Mouse (Mus musculus) regulatory T cell (primary cell): ENCODE results near the gene Ptgfrn.

Experiments used
- in situ Hi-C: fragments of 300-600 bp; cut with MboI, MseI; formaldehyde crosslinking; loops from one replicate; pipeline ENCODE4 v1.15.1; 2025; ENCODE audit warnings: high pct_unique_total_duplicates

Ptgfrn gene

GRCm38 (mm10) chr3:101080925-101081324, 29.2 kb downstream of the Ptgfrn start:
- in situ Hi-C loops = no loop called here

- in situ Hi-C loops = loop anchor here (10.0 kb wide), 1 partner anchor 56 kb away; no protein-coding TSS in a partner anchor
Observed at GRCm38 (mm10) chr3:101078344-101078743, 31.7 kb downstream of the Ptgfrn start.

GRCm38 (mm10) chr3:101077710-101078100, 32.4 kb downstream of the Ptgfrn start:
- in situ Hi-C loops = loop anchor here (10.0 kb wide), 1 partner anchor 57 kb away; no protein-coding TSS in a partner anchor

GRCm38 (mm10) chr3:101076966-101077709, 32.9 kb downstream of the Ptgfrn start:
- in situ Hi-C loops = loop anchor here (10.0 kb wide), 1 partner anchor 58 kb away; no protein-coding TSS in a partner anchor

GRCm38 (mm10) chr3:101075866-101076265, 34.2 kb downstream of the Ptgfrn start:
- in situ Hi-C loops = loop anchor here (10.0 kb wide), 1 partner anchor 59 kb away; no protein-coding TSS in a partner anchor

GRCm38 (mm10) chr3:101073384-101073783, 36.7 kb downstream of the Ptgfrn start:
- in situ Hi-C loops = loop anchor here (5.0 to 10.0 kb wide), 2 partner anchors 61 to 96 kb away; no protein-coding TSS in a partner anchor

GRCm38 (mm10) chr3:101072506-101073215, 37.4 kb downstream of the Ptgfrn start:
- in situ Hi-C loops = loop anchor here (5.0 to 10.0 kb wide), 2 partner anchors 62 to 95 kb away; no protein-coding TSS in a partner anchor

- in situ Hi-C loops = loop anchor here (5.0 to 10.0 kb wide), 2 partner anchors 63 to 94 kb away; no protein-coding TSS in a partner anchor
Observed at GRCm38 (mm10) chr3:101071576-101071975, 38.5 kb downstream of the Ptgfrn start.

GRCm38 (mm10) chr3:101070796-101071235, 39.3 kb downstream of the Ptgfrn start:
- in situ Hi-C loops = loop anchor here (5.0 to 10.0 kb wide), 2 partner anchors 64 to 94 kb away; no protein-coding TSS in a partner anchor

GRCm38 (mm10) chr3:101070230-101070795, 39.8 kb downstream of the Ptgfrn start:
- in situ Hi-C loops = loop anchor here (5.0 to 10.0 kb wide), 2 partner anchors 64 to 93 kb away; no protein-coding TSS in a partner anchor

GRCm38 (mm10) chr3:101068701-101069100, 41.4 kb downstream of the Ptgfrn start:
- in situ Hi-C loops = no loop called here

GRCm38 (mm10) chr3:101066175-101066574, 43.9 kb downstream of the Ptgfrn start:
- in situ Hi-C loops = no loop called here

- in situ Hi-C loops = no loop called here
Observed at GRCm38 (mm10) chr3:101061865-101062585, 48.1 kb downstream of the Ptgfrn start.

- in situ Hi-C loops = no loop called here
Observed at GRCm38 (mm10) chr3:101059214-101059613, 50.9 kb downstream of the Ptgfrn start.

- in situ Hi-C loops = no loop called here
Observed at GRCm38 (mm10) chr3:101058203-101058602, 51.9 kb downstream of the Ptgfrn start.

GRCm38 (mm10) chr3:101055216-101055615, 54.9 kb downstream of the Ptgfrn start:
- in situ Hi-C loops = no loop called here

- in situ Hi-C loops = no loop called here
Observed at GRCm38 (mm10) chr3:101051601-101052000, 58.5 kb downstream of the Ptgfrn start.

- in situ Hi-C loops = loop anchor here (5.0 to 25.0 kb wide), 2 partner anchors 48 to 563 kb away; partner anchors contain the start of gene Tent5c
Observed at GRCm38 (mm10) chr3:101049997-101050396, 60.1 kb downstream of the Ptgfrn start.

GRCm38 (mm10) chr3:101048781-101049180, 61.3 kb downstream of the Ptgfrn start:
- in situ Hi-C loops = loop anchor here (5.0 to 25.0 kb wide), 2 partner anchors 46 to 561 kb away; partner anchors contain the start of gene Tent5c

GRCm38 (mm10) chr3:101047586-101048275, 62.3 kb downstream of the Ptgfrn start:
- in situ Hi-C loops = loop anchor here (5.0 to 25.0 kb wide), 2 partner anchors 45 to 560 kb away; partner anchors contain the start of gene Tent5c
